Mouse (Mus musculus) layer of hippocampus, adult 9-11 months (tissue): ENCODE results near the gene Caml.
A peak's percentile ranks its signal among the peaks of the same experiment; 100 is the strongest.
"Not testable (repeated sequence)": the region's sequence is repeated elsewhere in the genome, so short reads cannot be mapped to it uniquely, and the experiment has no call there.

Source experiments
- DNase-seq: peaks from one replicate; pipeline ENCODE4 v3.0.0; 2022

Gene Caml

DNA sequence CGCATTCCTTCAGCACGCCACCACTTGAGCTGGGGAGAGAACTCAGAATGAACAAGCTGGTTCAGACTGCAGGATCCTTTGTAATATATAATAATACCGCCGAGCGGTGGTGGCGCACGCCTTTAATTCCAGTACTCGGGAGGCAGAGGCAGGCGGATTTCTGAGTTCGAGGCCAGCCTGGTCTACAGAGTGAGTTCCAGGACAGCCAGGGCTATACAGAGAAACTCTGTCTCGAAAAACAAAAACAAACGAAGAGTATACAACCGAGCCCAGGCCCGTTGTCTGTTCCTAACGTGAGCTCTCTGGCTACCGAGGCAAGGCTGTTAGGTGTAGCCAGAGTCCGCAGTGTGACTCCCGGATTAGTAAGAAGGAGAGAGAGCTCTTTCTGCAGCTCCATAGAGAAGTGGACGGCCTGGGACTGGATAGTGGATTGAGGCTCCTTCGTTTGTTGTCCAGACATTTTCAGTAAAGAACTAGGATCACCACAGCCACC is 603 bp upstream of the Caml start:
- not testable (repeated sequence) for DNase-seq

DNA sequence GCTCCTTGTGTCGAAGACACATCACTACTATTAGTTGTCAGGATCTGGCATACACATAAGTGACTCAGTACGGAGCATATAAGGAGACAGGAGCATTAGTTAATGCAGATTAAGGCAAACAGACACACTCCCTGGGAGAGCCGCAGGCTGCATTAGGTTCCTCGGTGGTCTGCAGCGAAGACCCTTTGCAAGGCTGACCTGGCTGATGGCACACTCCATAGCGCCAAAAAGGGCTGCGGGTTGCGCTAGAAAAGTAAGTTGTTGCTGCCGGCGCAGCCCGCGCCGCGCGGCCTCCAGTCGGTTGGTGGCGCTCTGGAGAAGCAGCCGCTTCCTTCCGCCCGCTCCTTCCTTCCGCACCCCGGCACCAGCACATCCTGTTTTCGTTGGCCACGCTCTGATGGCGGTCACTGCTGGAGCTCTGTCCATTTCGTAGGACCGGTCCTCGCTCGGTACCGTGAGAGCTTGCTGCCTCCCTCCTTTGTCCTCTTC is 11.9 kb downstream of the Caml start, which contains the start of gene Ddx46:
Gene Ddx46 (plus strand): TSS at position 389 of the 489 bp plus-strand sequence.
- DNase-seq = peak; percentile 80

DNA sequence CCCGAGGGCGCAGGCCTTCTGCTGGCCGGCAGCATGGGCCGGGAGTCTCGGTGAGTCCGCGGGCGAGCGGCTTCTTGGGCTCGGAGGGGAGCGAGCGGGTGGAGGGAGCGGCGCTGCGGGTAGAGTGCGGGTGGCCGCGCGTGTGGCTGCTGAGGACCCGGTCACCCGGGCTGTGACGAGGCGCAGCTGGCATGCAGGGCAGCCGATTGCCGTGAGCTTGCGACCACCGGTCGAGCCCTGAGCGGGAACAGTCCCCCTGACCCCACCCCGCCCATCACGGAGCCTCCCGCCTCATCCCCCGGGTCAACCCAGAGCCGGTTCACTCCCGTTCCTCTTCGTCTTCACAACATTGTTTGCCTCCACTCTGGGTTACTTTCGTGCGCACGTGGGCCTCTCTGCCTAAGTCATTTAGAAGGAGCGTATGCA is 12.4 kb downstream of the Caml start:
- DNase-seq = no peak

DNA sequence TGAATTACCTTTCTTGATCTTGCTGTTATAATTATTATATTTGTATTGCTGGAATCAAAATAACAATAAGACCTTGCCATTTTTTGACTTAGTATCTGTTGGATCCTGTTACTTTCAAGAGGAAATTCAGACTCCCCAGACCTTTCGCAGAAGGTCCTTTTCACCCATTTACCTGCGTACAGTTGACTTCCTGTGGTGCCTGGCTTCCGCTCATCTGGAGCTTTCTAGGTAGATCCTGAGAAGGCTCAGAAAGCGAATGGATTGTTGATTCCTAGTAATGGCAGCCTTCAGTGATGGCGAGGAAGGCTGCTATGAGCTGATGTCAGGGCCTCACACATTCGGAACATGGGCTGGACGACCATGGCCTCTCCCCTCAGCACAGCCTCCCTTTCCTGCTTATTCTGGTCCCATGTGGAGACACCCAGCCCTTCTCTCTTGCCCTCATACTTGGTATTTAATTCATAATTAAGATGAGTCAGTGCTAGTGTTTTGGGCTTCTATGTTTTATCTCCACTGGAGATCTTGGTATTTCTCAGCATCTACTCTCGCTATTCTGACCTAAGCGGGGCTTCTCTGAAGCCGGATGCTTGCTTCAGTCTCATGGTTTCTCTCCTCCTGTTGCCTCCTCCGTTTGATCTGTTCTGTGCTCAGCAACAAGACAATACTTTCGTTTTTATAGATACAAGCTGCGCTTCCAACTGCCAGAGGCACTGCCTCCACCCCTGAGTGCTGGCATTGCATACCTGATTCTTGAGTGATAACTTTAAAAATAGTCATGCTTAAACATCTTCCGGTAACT is 13.6 kb downstream of the Caml start:
- peak; percentile 26 for DNase-seq

GRCm38 (mm10) chr13:55640480-55640879 is 17.7 kb downstream of the Caml start:
- peak; percentile 71 for DNase-seq

DNA sequence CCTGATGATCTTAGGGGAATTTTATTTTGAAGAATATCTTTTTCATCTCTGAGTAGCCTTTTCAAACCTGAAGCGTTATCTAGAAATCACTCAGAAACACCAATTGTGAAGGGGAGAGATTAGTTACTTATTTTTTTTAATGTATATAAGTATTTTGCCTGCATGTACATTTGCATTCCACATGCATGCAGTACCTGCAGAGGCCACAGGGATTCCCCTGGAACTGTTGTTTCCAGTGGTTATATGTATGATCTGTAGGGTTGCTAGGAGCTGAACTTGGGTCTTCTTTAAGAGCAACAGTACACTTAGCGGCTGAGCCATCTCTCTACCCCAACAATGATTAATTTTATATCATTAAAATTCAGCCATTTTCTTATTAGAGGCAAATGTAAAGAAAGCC is 21.7 kb downstream of the Caml start:
- DNase-seq = no peak

DNA sequence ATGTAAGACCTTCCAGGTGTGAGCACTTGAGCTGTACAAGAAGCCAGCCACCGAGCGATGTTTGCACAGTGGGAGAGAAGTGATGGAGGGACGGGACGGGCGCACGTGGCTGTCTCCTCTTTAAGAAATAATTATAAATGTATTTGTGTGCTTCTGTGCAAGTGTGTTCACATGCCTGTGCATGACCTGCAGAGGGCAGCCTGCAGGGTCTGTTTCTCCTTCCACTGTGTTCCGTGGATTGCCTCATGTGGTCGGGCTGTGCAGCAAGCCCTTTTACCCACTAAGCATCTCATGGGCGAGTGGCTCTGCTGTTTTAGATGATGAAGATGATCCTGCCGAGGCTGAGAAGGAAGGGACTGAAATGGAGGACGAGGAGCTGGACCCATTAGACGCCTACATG is 27.3 kb downstream of the Caml start:
- DNase-seq = no peak

- no peak for DNase-seq
Measured at GRCm38 (mm10) chr13:55650980-55651379, 28.2 kb downstream of the Caml start.

GRCm38 (mm10) chr13:55668550-55668949 is 45.7 kb downstream of the Caml start:
- no peak for DNase-seq

- no peak for DNase-seq
Measured at GRCm38 (mm10) chr13:55672711-55673110, 49.9 kb downstream of the Caml start.

- DNase-seq = no peak
Measured at GRCm38 (mm10) chr13:55677364-55677763, 54.6 kb downstream of the Caml start.
